Mouse (Mus musculus) limb, embryonic 11.5 days (tissue): Measurements from ENCODE around the gene Fam178b. TPM values are rescaled to one million over a fixed set of nuclear protein-coding genes. Genes with fewer than 3 reads are reported as not detected.
"Not testable (repeated sequence)": the region's sequence is repeated elsewhere in the genome, so short reads cannot be mapped to it uniquely, and the experiment has no call there.

Source experiments
- ATAC-seq: fragments of 200-750 bp; cut with Nextera tagmentation; 2 replicates; pipeline ENCODE4 v1.8.0; 2017; ENCODE audit warnings: low read depth; ENCODE audit not compliant: insufficient number of reproducible peaks, low FRiP score, low TSS enrichment
- DNase-seq: peaks from one replicate; pipeline ENCODE4 v3.0.0-alpha.2; 2015; ENCODE audit warnings: low spot score
- H3K27ac ChIP-seq: fragments of 300-500 bp; sonication (generic); replicated peaks from 2 replicates; pipeline ENCODE4 v1.5.1; 2014; ENCODE audit warnings: low read depth, mild to moderate bottlenecking, low read length
- H3K27me3 ChIP-seq: fragments of 300-500 bp; sonication (generic); 2 replicates; pipeline ENCODE4 v1.6.1; 2014; ENCODE audit warnings: mild to moderate bottlenecking, low read length, mixed read lengths; ENCODE audit not compliant: control insufficient read depth, insufficient read depth
- H3K36me3 ChIP-seq: fragments of 300-500 bp; sonication (generic); 2 replicates; pipeline ENCODE4 v1.6.1; 2014; ENCODE audit warnings: mild to moderate bottlenecking, low read length, moderate library complexity, mixed read lengths; ENCODE audit not compliant: control insufficient read depth, insufficient read depth
- H3K4me1 ChIP-seq: fragments of 300-500 bp; sonication (generic); 2 replicates; pipeline ENCODE4 v1.6.1; 2014; ENCODE audit warnings: low read length, mixed read lengths; ENCODE audit not compliant: control insufficient read depth, insufficient read depth
- H3K4me2 ChIP-seq: fragments of 300-500 bp; sonication (generic); 2 replicates; pipeline ENCODE4 v1.6.1; 2014; ENCODE audit warnings: low read depth, mild to moderate bottlenecking, moderate library complexity; ENCODE audit not compliant: severe bottlenecking
- H3K4me3 ChIP-seq: fragments of 300-500 bp; sonication (generic); 2 replicates; pipeline ENCODE4 v1.5.1; 2014; ENCODE audit warnings: low read depth, low read length
- H3K9ac ChIP-seq: fragments of 300-500 bp; sonication (generic); 2 replicates; pipeline ENCODE4 v1.6.1; 2014; ENCODE audit warnings: mild to moderate bottlenecking, low read length
- H3K9me3 ChIP-seq: fragments of 300-500 bp; sonication (generic); 2 replicates; pipeline ENCODE4 v1.6.1; 2016; ENCODE audit warnings: low read length; ENCODE audit not compliant: control insufficient read depth
- WGBS: fragments of 180-500 bp; shearing (Covaris S2); extraction: QIAGEN DNeasy Blood & Tissue Kit; methylation state at CpG from one replicate; pipeline ENCODE4 v1.1.7; 2014; 5-methylcytosine and 5-hydroxymethylcytosine counted together
- polyA plus RNA-seq: library from polyadenylated mRNA; unstranded; fragments of >200 nt; fragmentation: Nextera tagmentation; extraction: Ambion mirVana; gene quantifications from 2 replicates; pipeline ENCODE4 v1.2.1, GENCODE M21; 2014

The Fam178b gene
- polyA plus RNA-seq, 1 experiment from 2014 or later = 0.36 TPM

DNA sequence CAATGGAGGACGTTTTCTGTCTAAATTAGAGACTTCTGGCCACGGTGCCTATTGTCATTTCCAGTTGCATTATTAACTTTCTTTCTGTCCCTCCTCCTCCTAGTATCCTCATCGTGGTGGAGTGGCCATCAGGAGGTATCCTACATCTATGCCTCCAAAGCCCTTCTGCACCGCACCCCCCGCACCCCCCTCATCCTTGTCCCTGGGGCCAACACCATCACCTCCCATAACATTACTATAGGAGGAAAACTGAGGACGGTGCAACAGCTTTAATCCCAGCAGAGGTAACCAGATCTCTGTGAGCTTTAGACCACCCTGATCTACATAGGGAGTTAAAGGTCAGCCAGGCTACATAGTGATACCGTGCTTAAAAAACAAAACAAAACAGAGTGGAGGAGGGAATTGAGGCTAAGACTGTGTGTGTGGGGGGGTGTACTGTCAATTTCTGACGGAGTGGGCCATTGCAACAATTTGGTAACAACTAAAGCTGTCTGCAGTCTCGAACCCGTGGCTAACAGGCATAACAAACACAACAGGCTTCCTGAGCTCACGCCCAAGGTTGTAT lies 7.8 kb upstream of the Fam178b start:
- Histone ChIP-seq H3K27me3 (no peaks in the 10 kb centered on the region), H3K4me3 (peak overlapping the region; percentile 89), H3K9ac (peak overlapping the region; percentile 35; the same call in 1 of the 2 replicates), H3K27ac (no peak overlapping the region), H3K9me3 (no peaks in the 10 kb centered on the region), H3K4me2 (peak overlapping the region; percentile 49), H3K4me1 (peaks cover 6% of the 10 kb centered on the region; the same call in 1 of the 2 replicates), H3K36me3 (peaks cover 7% of the 10 kb centered on the region)
- ATAC-seq (peak; percentile 40; the same call in 1 of the 2 replicates), DNase-seq (no peak)
- WGBS = 62% methylated on average over 11 of the region's 11 CpGs

DNA sequence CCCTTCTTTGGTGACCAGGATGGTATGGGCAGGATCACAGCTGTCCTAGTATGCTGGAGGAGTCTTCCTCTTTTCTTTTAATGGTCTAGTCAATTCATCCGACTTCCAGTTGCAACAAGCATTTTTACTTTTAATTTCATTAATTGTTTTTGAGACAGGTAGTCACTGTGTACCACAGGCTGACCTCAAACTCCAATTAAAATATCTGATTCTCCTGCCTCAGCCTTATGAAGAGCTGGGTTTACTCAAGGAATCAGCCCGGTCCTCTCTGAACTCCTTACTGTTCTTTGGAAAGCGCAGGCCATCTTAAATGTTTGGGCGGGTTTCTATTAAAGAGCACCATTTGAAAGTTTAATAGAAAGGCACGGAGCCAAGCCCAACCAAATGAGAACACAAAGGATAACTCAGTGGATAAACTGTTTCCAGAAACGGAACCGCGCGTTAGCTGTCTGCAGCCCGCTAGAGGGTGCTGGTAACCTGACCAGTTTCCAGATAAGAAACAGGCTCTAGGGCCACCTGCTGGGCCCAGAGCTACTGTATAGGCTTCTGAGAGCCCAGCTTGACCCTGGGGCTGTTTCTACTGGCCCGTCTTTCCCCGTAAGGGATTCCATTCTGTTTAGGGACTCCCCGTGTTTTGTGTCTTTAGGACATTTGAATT lies 956 bp upstream of the Fam178b start:
- 12% methylated on average over 13 of the region's 13 CpGs for WGBS
- Histone ChIP-seq H3K9ac (no peak overlapping the region), H3K9me3 (no peaks in the 10 kb centered on the region), H3K36me3 (no peaks in the 10 kb centered on the region), H3K4me3 (no peak overlapping the region), H3K27me3 (no peaks in the 10 kb centered on the region), H3K4me2 (no peak overlapping the region), H3K4me1 (no peaks in the 10 kb centered on the region), H3K27ac (no peak overlapping the region)
- peak; percentile 54; the same call in 1 of the 2 replicates for ATAC-seq
- peak; percentile 81 for DNase-seq

DNA sequence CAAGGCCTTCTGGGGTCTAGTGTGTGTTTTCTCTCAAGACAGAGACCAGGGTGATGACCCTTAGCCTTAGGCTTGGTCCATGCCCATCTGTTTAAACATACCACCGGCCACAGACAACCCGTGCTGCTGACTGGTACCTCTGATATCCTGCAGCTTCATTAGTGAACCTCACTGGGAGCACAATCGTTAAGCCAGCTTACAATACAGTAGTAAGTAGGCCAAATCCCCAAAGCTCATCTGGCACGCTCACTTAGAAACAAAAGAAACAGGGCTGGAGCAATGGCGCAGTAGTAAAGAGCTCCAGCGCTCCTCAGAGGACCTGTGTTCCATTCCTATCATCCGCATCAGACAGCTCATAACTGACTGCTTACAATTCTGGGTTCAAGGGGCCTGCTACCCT lies 2.1 kb downstream of the Fam178b start:
- WGBS = 77% methylated on average over 7 of the region's 7 CpGs
- H3K27me3 ChIP-seq = no peaks in the 10 kb centered on the region
- no peaks in the 10 kb centered on the region for H3K9me3 ChIP-seq
- H3K36me3 ChIP-seq = no peaks in the 10 kb centered on the region
- DNase-seq (no peak), ATAC-seq (no peak)
- H3K27ac ChIP-seq = no peak overlapping the region
- no peaks in the 10 kb centered on the region for H3K4me1 ChIP-seq
- no peak overlapping the region for H3K4me2 ChIP-seq
- H3K4me3 ChIP-seq = no peak overlapping the region
- no peak overlapping the region for H3K9ac ChIP-seq

DNA sequence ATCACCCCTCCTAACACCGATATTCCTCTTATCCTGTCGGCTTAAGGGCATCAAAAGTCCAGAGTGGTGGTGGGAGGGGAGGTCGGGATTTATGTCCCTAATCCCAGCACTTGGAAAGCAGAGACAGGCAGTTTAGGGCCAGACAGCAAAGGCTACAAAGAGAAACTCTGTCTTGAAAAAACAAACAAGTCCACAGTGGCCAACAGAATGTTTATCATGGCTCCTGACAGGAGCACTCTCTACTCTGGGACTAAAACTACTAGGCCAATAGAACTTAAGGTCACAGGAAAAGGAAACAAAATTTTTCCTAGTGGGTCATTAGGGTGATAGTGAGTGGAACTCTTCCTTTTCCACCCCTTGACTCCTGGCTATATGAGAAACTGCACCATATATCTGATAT lies 8.0 kb downstream of the Fam178b start:
- no peaks in the 10 kb centered on the region for H3K9me3 ChIP-seq
- H3K36me3 ChIP-seq = no peaks in the 10 kb centered on the region
- ATAC-seq = no peak
- no peak overlapping the region for H3K4me2 ChIP-seq
- 6% methylated on average over 3 of the region's 3 CpGs for WGBS
- H3K27ac ChIP-seq = no peak overlapping the region
- H3K9ac ChIP-seq = no peak overlapping the region
- H3K27me3 ChIP-seq = no peaks in the 10 kb centered on the region
- no peak overlapping the region for H3K4me3 ChIP-seq
- no peaks in the 10 kb centered on the region for H3K4me1 ChIP-seq
- no peak for DNase-seq

DNA sequence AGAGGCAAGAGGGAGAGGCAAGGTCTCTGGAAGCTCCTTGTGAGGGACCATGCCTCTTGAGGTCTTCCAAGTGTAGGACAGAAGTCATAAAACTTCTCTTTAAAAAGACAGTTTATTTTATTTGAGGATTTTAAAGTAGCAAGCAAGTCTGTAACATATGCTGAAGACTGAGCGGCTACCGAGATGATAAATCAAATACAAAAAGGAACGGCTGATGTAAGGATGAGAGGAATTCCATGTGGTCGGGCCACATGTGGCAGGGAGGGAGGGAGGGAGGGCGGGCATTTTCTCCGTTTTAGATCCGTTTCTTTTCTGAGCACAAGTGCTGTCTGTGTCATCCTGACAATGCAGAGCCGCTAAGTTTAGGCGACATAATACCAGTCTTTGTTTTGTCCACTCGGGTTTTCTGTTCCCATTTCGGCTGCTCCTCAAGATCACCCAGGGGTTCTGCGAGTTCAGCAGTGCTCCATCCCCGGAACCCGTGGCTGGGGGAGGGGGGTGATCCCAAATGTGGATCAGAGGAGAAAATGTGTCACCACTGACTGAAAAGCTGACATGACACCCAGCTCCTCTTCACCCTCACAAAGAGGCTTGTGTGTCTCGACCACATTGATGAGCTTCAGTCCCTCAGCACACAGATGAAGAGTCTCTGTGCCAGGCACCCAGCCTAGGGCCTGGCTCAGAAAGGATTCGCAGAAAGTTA lies 10.2 kb downstream of the Fam178b start:
- Histone ChIP-seq H3K9ac (no peak overlapping the region), H3K36me3 (no peaks in the 10 kb centered on the region), H3K4me3 (no peak overlapping the region), H3K27ac (no peak overlapping the region), H3K4me2 (no peak overlapping the region), H3K27me3 (no peaks in the 10 kb centered on the region), H3K4me1 (no peaks in the 10 kb centered on the region), H3K9me3 (no peaks in the 10 kb centered on the region)
- no peak for DNase-seq
- 66% methylated on average over 16 of the region's 16 CpGs for WGBS
- ATAC-seq = no peak

DNA sequence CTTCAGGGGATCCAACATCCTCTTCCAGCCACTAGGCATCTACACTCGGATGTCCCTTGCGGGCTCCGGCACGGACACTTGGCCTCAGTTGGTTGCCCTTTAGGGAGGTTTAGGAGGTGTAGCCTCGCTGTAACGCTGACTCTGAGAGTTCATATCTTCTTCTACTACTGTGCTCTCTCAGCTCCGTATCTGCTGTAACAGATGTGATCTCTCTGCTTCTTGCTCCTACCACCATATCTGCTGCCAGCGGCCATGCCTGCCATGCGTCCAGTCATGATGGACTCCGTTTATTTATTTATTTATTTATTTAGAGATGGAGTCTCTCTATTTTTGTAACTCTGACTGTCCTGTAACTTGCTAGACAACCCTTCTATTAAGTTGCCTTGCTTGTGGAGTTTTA lies 11.7 kb downstream of the Fam178b start:
- H3K36me3 ChIP-seq = no peaks in the 10 kb centered on the region
- 92% methylated on average over 10 of the region's 10 CpGs for WGBS
- no peak overlapping the region for H3K4me2 ChIP-seq
- no peaks in the 10 kb centered on the region for H3K27me3 ChIP-seq
- H3K4me1 ChIP-seq = no peaks in the 10 kb centered on the region
- H3K27ac ChIP-seq = no peak overlapping the region
- ATAC-seq (no peak), DNase-seq (no peak)
- H3K9me3 ChIP-seq = no peaks in the 10 kb centered on the region
- H3K4me3 ChIP-seq = no peak overlapping the region
- no peak overlapping the region for H3K9ac ChIP-seq

DNA sequence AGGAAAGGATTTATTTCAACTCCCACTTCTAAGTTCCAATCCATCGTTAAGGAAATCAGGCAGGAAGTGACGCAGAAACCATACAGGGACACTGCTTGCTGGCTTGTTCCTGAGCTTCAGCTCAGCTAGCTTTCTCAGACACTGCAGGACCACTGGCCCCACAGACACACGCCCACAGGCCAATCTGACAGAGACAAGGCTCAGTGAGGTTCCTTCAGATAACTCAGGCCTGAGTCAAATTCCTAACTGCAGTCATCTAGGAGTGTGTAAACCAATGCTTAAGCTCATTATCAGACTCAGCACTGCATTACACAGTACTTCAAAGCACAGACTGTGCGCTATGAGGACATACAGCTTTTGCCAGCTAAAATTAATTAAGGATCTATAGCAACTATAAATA lies 12.7 kb downstream of the Fam178b start:
- H3K4me3 ChIP-seq = no peak overlapping the region
- no peak for ATAC-seq
- 70% methylated on average over 4 of the region's 4 CpGs for WGBS

DNA sequence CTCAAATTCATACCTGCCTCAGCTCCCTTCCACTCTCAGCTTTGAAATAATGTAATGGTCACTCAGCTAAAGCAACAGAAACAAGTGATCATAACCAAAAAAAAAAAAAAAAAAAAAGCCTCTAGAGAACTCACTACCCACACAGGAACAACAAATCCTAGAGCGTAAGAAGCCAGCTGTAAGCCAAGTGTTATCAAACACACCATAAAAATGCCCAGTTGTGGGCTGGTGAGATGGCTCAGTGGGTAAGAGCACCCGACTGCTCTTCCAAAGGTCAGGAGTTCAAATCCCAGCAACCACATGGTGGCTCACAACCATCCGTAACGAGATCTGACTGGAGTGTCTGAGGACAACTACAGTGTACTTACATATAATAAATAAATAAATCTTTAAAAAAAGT lies 15.0 kb downstream of the Fam178b start:
- H3K4me2 ChIP-seq, H3K4me1 ChIP-seq, H3K27me3 ChIP-seq, H3K36me3 ChIP-seq, DNase-seq, H3K4me3 ChIP-seq, H3K27ac ChIP-seq, H3K9me3 ChIP-seq, ATAC-seq, H3K9ac ChIP-seq: not testable (repeated sequence)
- WGBS = 56% methylated on average over 4 of the region's 4 CpGs

More for the DNA sequence above, 12.7 kb downstream of the Fam178b start:
- no peak overlapping the region for H3K27ac ChIP-seq
- no peaks in the 10 kb centered on the region for H3K36me3 ChIP-seq
- H3K9me3 ChIP-seq = no peaks in the 10 kb centered on the region
- H3K4me1 ChIP-seq = no peaks in the 10 kb centered on the region
- no peak overlapping the region for H3K9ac ChIP-seq
- H3K27me3 ChIP-seq = no peaks in the 10 kb centered on the region
- H3K4me2 ChIP-seq = no peak overlapping the region
- no peak for DNase-seq
